Mouse (Mus musculus) forebrain, embryonic 13.5 days (tissue): ENCODE results near the gene Sytl3. TPM values are rescaled to one million over a fixed set of nuclear protein-coding genes. Genes with fewer than 3 reads are reported as not detected.
"Not testable (repeated sequence)": the region's sequence is repeated elsewhere in the genome, so short reads cannot be mapped to it uniquely, and the experiment has no call there.

ENCODE experiments used
- ATAC-seq: fragments of 200-750 bp; cut with Nextera tagmentation; 2 replicates; pipeline ENCODE4 v1.8.0; 2017
- H3K27ac ChIP-seq: fragments of 300-500 bp; sonication (generic); 2 replicates; pipeline ENCODE4 v1.5.1; 2015; ENCODE audit warnings: inconsistent platforms, mild to moderate bottlenecking, moderate library complexity
- H3K27me3 ChIP-seq: fragments of 300-500 bp; sonication (generic); 2 replicates; pipeline ENCODE4 v1.6.1; 2015; ENCODE audit warnings: mild to moderate bottlenecking, inconsistent platforms
- H3K36me3 ChIP-seq: fragments of 300-500 bp; sonication (generic); 2 replicates; pipeline ENCODE4 v1.6.1; 2015; ENCODE audit warnings: mild to moderate bottlenecking, inconsistent platforms; ENCODE audit not compliant: poor library complexity, severe bottlenecking
- H3K4me1 ChIP-seq: fragments of 300-500 bp; sonication (generic); 2 replicates; pipeline ENCODE4 v1.6.1; 2015; ENCODE audit warnings: inconsistent platforms
- H3K4me2 ChIP-seq: fragments of 300-500 bp; sonication (generic); 2 replicates; pipeline ENCODE4 v1.6.1; 2015; ENCODE audit warnings: inconsistent platforms, mild to moderate bottlenecking, moderate library complexity
- H3K4me3 ChIP-seq: fragments of 300-500 bp; sonication (generic); 2 replicates; pipeline ENCODE4 v1.5.1; 2015; ENCODE audit warnings: mild to moderate bottlenecking, inconsistent platforms
- H3K9ac ChIP-seq: fragments of 300-500 bp; sonication (generic); 2 replicates; pipeline ENCODE4 v1.6.1; 2015; ENCODE audit warnings: mild to moderate bottlenecking, inconsistent platforms
- H3K9me3 ChIP-seq: fragments of 300-500 bp; sonication (generic); replicated peaks from 2 replicates; pipeline ENCODE4 v1.6.1; 2016; ENCODE audit warnings: inconsistent platforms
- WGBS: fragments of 180-500 bp; shearing (Covaris S2); methylation state at CpG from one replicate; pipeline ENCODE4 v1.1.7; 2015; 5-methylcytosine and 5-hydroxymethylcytosine counted together
- polyA plus RNA-seq: library from polyadenylated mRNA; unstranded; fragments of >200 nt; fragmentation: Nextera tagmentation; extraction: Ambion mirVana; gene quantifications from 2 replicates; pipeline ENCODE4 v1.2.1, GENCODE M21; 2015

Gene Sytl3
- 0.35 and 0.43 TPM in 2 replicates for polyA plus RNA-seq

DNA sequence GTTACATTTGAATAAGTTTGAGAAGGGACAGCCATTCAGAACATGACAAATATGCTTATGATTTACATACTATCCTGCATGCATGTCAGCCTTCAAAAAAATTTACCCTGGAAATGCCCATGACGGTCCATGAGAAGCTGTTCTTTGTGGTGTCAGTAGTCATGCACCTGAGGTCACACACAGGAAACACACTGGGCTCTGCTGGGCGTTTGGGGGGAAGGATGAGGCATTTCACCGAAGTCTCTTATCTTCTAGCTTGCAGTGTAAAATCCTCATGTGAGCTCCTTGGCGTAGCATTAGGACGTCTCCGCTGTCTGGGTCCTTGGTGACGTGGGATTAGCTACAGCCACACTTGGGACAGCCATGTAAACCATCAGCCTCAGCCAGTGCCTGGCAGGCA, at the start of gene Sytl3:
Gene Sytl3, plus strand, starts transcription at position 293 of the 400 bp plus-strand sequence.
- H3K4me2 ChIP-seq, ATAC-seq, H3K9me3 ChIP-seq, H3K4me1 ChIP-seq, H3K9ac ChIP-seq, H3K27me3 ChIP-seq, H3K27ac ChIP-seq, H3K4me3 ChIP-seq, H3K36me3 ChIP-seq: not testable (repeated sequence)
- WGBS = 89% methylated on average over 4 of the region's 7 CpGs

DNA sequence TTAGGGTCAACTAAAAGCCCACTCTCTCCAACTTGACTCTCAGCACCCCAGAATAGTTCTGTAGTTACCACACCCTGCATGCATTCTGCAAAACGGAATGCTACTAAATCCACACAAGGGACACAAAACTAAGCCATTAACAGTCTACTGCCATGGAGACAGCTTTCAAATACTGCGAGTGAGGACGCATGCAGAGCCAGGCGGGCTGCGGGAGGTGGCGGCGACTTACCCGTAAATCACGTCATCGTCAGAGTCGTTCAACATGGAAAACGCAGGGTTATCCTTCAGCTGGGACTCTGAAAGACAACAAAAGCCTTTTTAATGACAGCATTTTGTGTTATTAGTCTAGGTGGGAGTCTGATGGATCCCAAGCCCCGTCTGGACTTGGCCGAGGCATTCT, 45.4 kb upstream of the Sytl3 start:
- not testable (repeated sequence) for H3K27me3 ChIP-seq, H3K27ac ChIP-seq, H3K4me3 ChIP-seq, H3K4me1 ChIP-seq, ATAC-seq, H3K36me3 ChIP-seq, H3K9me3 ChIP-seq, H3K9ac ChIP-seq, H3K4me2 ChIP-seq
- WGBS = 89% methylated on average over 11 of the region's 14 CpGs

DNA sequence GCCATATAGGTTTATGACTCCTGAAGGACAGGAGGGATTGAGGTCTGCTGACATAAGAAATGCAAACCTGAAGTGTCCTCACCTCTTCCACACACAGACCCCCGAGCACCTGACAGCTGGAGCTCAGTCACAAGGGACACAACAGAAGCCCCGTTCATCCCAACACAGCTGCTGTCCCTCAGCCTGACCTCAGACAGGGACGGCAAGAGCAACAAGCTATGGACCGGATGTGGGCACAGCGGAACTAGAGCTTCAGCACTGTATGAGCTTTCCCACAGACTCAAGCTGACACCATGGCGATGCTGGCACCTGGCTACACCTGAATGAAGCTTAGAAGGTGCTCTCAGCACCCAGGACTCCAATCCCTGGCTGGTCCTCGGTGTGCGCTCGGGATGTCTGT, 44.6 kb upstream of the Sytl3 start:
- WGBS = 96% methylated on average over 5 of the region's 9 CpGs
- H3K36me3 ChIP-seq, ATAC-seq, H3K27ac ChIP-seq, H3K4me1 ChIP-seq, H3K9me3 ChIP-seq, H3K4me3 ChIP-seq, H3K27me3 ChIP-seq, H3K9ac ChIP-seq, H3K4me2 ChIP-seq: not testable (repeated sequence)

DNA sequence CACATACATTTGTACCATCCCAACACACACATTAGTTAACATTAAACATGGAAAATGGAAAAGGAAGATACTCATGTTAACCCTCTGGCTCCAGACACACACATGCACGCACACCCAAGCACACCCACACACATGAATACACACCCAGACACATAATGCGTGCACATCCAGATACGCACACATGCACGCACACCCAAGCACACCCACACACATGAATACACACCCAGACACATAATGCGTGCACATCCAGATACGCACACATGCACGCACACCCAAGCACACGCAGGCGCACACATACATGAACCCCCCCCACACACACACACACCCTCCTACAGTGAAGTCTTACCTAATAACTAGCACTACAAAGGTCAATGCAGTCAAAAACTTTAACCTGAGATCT, 42.2 kb upstream of the Sytl3 start:
- WGBS = 96% methylated on average over 9 of the region's 9 CpGs
- H3K27ac ChIP-seq, H3K36me3 ChIP-seq, H3K9me3 ChIP-seq, H3K4me1 ChIP-seq, H3K9ac ChIP-seq, H3K4me2 ChIP-seq, H3K4me3 ChIP-seq, ATAC-seq, H3K27me3 ChIP-seq: not testable (repeated sequence)

DNA sequence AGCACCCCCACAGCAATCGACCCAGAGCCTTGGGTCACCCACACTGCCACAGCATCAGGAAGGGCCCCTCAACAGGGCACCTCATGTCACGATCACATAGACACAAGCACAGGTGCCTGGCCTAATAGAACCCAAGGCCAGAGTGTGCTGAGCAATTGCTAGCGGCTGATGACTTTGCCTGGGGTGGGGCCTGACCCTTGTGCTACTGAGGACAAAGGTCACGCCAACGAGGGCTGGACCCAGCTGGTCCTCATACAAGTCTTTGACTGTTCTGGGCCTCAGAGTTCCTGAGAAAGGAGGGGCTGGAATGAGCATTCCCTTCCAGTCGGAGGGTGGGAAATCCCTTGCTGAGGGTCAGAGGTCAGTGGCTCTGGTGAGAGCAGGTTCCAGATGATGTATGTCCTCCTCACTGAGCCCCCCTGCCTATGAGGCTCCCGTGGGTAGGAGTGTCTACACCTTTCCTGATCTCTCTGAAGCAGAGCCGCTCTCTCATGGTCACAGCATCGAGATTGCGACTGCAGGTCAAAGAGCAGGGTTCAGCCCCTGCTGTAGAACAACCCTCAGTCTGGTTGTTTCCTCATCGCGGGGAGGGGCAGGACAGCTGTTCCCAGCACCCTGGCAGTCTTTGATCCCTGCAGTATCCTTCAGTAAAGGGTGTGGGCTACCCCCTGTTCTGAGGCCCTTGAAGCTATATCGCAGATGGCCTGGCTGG, 41.0 kb upstream of the Sytl3 start:
- H3K27ac ChIP-seq, H3K4me1 ChIP-seq, ATAC-seq, H3K4me2 ChIP-seq, H3K36me3 ChIP-seq, H3K9ac ChIP-seq, H3K27me3 ChIP-seq, H3K9me3 ChIP-seq, H3K4me3 ChIP-seq: not testable (repeated sequence)
- 68% methylated on average over 8 of the region's 13 CpGs for WGBS

DNA sequence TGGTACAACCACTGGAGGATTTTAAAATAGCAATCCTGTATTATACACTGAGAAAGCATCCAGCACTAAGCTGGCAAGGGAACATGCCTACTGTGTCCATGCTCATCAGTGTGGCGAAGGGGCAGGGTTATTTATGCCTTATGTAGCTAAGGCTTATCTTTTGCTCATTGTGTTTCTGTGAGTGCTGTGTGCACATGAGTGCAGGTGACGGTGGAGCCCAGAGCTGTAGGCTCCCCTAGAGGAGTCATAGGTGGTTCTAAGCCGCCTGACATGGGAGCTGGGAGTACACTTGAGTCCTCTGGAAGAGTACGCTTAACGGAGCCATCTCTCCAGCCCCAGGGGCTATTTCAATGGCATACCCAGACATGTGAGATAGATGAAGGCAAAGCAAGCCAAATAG, 39.6 kb upstream of the Sytl3 start:
- not testable (repeated sequence) for H3K4me1 ChIP-seq, H3K4me3 ChIP-seq, H3K9me3 ChIP-seq, H3K27ac ChIP-seq, H3K9ac ChIP-seq, H3K27me3 ChIP-seq, H3K36me3 ChIP-seq, H3K4me2 ChIP-seq, ATAC-seq
- 90% methylated on average over 5 of the region's 5 CpGs for WGBS

DNA sequence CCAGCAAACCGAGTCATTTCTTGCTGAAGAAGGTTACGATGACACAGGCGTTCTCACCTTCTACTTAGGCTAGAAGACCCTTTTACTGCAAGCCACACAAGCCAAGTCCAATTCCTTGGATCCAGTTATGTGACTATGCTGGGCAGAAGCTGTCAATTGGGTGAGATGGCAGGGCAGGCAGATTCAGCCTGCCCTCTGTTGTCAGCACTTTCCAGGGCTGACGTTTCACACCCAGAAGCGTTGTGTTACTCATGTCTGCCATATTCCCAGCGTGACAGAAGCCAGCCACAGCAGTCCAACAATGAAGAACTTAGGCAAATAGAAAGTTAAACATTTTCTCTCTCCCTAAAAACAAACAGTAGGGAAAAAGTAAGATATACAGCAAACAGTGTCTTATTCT, 38.9 kb upstream of the Sytl3 start:
- H3K4me3 ChIP-seq, H3K4me2 ChIP-seq, H3K9me3 ChIP-seq, H3K4me1 ChIP-seq, H3K27ac ChIP-seq, ATAC-seq, H3K27me3 ChIP-seq, H3K9ac ChIP-seq, H3K36me3 ChIP-seq: not testable (repeated sequence)
- WGBS = 86% methylated on average over 5 of the region's 6 CpGs

DNA sequence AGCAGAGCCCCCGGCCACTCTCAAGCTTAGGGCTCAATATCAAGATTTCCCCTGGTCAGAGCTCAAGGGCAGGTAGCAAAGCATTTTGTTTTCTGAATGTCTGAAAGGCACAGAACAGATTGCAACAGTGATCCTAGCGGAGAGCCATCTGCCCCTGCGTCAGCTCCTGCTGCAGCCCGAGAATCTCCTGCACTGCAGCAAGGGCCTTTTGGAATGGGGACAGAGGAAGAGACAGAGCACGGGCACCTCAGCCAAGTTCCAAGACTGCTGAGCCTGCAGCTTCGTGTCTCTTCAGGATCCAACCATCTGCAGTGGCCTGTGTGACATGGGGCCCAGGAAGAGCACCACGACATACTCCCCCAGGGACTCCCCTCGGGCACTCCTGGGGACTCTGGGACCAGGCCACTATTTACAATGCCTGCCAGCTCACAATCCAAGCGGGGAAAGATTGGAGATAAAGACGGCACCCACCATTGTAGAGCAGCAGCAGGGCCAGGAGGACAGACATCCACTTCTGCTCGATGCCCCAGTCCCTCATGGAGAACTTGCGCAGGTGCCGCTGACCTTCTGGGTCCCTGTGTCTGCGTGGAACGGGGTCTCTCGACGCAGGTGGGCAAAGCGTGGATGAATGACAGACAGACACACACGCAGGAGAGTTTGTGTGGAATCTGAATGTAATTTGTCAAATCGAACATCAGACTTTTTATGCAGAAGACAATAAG, 38.0 kb upstream of the Sytl3 start:
- not testable (repeated sequence) for H3K9ac ChIP-seq, H3K27me3 ChIP-seq, H3K36me3 ChIP-seq, H3K4me1 ChIP-seq, ATAC-seq, H3K9me3 ChIP-seq, H3K4me3 ChIP-seq, H3K4me2 ChIP-seq, H3K27ac ChIP-seq
- WGBS = 90% methylated on average over 18 of the region's 20 CpGs

DNA sequence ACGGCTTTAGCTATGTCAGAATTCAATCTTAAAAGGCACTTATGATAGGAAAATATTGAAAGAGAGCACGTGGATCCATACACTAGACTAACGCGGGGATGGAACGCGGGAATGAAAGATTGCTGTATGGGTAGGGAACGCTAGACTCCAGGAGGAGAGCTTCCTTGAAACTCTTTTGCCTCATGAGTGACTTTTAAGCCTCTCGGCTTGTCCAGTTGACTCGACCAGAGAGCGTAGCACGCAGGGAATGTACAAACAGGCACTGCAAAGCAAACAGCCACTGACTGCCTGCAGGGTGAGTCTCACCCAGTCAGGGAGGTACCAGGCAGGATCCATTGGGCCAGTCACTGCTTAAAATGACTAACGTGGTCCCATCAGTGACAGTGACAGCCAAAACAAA, 36.9 kb upstream of the Sytl3 start:
- not testable (repeated sequence) for H3K9me3 ChIP-seq, H3K27me3 ChIP-seq, H3K4me3 ChIP-seq, H3K9ac ChIP-seq, ATAC-seq, H3K4me1 ChIP-seq, H3K4me2 ChIP-seq, H3K36me3 ChIP-seq, H3K27ac ChIP-seq
- WGBS = 91% methylated on average over 11 of the region's 12 CpGs

DNA sequence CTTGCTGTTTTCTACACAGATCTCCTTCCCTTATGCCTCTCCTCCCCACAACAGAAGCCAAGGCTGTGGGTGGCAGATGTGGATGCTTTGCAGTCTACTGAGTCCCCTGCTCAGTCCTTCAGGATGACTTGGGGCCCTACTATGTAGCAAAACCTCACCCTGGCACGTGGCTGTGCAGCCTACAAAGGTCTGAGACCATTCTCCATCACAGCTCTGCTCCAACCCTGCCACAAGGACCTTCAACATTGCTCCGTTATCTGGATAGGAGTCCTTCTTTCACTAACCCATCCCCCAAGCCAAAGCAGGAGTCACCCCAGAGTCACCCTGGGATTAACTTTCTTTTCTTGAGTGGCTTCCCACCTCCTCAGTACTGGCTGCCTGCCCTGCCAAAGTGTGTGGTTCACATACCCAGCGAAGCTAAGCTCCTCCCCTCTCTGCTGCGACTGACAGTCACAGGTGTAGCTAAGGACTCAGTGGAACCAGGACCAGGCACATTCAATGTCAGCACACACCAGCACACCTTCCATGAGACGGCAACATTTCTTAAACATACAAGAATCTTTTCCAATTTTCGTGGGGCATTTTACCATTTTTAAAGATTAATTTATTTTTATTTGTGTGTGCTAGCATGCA, 33.9 kb upstream of the Sytl3 start:
- not testable (repeated sequence) for H3K9me3 ChIP-seq, H3K36me3 ChIP-seq, H3K27me3 ChIP-seq, H3K27ac ChIP-seq, H3K4me3 ChIP-seq, H3K9ac ChIP-seq, H3K4me2 ChIP-seq, ATAC-seq, H3K4me1 ChIP-seq
- 50% methylated on average over 2 of the region's 6 CpGs for WGBS

DNA sequence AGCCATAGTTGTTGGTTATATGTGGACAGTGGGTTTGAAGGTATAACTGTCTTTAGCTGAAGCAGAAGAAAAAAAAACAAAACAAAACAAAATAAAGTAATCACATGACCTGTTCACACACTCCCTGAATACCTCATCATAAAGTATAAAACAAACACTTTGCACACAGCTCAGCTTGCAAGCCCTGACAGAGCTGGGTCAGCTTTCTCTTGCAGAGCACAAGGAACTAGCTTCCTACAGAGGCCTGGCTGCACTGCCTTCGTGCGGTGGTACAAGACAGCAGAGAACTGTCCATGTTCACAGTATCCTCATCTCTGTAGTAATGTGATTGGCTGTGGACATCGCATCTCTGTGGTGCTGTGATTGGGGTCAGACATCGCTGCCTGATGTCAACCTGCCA, 28.5 kb upstream of the Sytl3 start:
- 88% methylated on average over 4 of the region's 4 CpGs for WGBS
- H3K4me2 ChIP-seq, H3K36me3 ChIP-seq, H3K4me3 ChIP-seq, H3K4me1 ChIP-seq, ATAC-seq, H3K9me3 ChIP-seq, H3K27me3 ChIP-seq, H3K27ac ChIP-seq, H3K9ac ChIP-seq: not testable (repeated sequence)

DNA sequence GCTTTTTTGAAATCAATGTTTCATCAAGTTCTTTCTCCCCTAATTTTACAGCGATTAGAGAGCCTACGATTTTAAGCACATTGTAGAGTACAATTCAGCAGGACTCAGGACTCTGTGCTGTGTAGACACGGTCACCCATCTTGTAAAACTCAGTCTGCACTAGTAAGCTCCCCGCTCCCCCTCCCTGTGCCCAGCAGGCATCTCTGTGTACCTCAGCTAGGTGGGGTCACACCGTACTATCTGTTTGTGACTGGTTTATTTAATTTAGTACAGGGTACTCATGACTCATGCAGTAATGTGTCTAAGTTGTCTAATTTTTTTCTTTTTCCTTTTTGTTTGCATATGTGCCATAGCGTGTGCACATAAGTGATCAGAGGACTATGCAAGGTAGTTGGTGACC, 26.0 kb upstream of the Sytl3 start:
- not testable (repeated sequence) for H3K9me3 ChIP-seq, H3K4me2 ChIP-seq, H3K27ac ChIP-seq, H3K36me3 ChIP-seq, H3K4me1 ChIP-seq, ATAC-seq, H3K4me3 ChIP-seq, H3K27me3 ChIP-seq, H3K9ac ChIP-seq
- 80% methylated on average over 6 of the region's 6 CpGs for WGBS
